Mouse (Mus musculus): ENCODE results near the gene Cbl. TPM values are rescaled to one million over a fixed set of nuclear protein-coding genes. Genes with fewer than 3 reads are reported as not detected.
A peak's percentile ranks its signal among the peaks of the same experiment; 100 is the strongest.

Gene Cbl
- polyA plus RNA-seq, 1 experiment from 2014 or later: 5.1 TPM

DNA sequence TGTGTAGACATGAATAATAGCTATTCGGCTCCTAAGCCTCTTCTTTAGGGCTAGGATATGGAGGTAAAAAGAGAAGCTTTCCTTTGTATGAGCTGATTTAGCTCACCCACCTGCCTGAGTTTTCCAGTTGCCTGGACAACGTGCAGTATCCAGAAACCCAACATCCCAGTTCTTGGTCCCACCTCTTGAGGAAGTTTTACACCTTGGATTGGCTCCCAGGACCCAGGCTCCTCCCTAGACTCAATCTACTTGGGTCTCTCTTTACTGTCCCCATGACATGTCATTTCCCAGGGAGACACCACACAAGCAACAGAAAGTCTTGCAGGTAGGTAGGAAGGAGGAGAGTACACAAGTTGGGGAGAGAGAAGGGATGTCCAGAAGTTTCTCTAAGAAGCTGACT, 6.5 kb upstream of the Cbl start, which contains the start of gene Ccdc153:
Gene Ccdc153 (plus strand): TSS at position 278 of the 400 bp plus-strand sequence.
- ATAC-seq (ENCODE audit: insufficient read depth): no peak
- Histone ChIP-seq H3K9me3 (replicated peaks) (no peaks in the 10 kb centered on the region), H3K27me3 (0 out of 2 replicates have a peak, but pooled peaks cover 6% of the 10 kb centered on the region), H3K9ac (no peak within 1 kb of the TSS), H3K4me2 (no peak within 1 kb of the TSS), H3K4me1 (replicated peaks) (no peaks in the 10 kb centered on the region; the same call in 1 of the 2 replicates), H3K36me3 (replicated peaks) (no peaks in the 10 kb centered on the region), H3K4me3 (replicated peaks) (no peak within 1 kb of the TSS), H3K27ac (replicated peaks) (no peak within 1 kb of the TSS)
- 49% methylated on average over 2 of the region's 2 CpGs for WGBS (ENCODE audit: insufficient replicate concordance)

DNA sequence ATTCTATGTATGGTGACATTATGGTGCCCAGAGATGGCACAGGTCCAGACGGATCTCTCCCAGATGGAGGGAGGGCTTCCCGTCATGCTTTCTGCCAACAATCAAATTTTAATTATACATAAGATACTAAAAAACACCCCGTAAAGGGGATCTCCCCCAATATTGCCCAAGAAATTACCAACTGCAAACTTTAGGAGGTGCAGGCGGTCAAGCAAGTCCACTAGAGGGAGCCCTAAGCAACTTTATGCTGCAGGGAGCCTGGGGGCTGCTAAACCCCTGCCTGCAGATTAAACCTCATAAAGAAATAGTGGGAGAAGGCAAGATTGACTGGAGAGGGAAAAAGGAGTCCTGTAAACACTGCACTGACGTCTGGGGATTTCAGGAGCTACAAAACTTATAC, 5.6 kb upstream of the Cbl start:
- WGBS (ENCODE audit: insufficient replicate concordance): 10% methylated on average over 5 of the region's 5 CpGs
- Histone ChIP-seq H3K4me3 (replicated peaks) (no peak overlapping the region), H3K4me1 (replicated peaks) (peaks cover 6% of the 10 kb centered on the region), H3K27me3 (0 out of 2 replicates have a peak, but pooled peaks cover 6% of the 10 kb centered on the region), H3K4me2 (no peak overlapping the region), H3K9me3 (replicated peaks) (no peaks in the 10 kb centered on the region), H3K36me3 (replicated peaks) (no peaks in the 10 kb centered on the region), H3K9ac (no peak overlapping the region), H3K27ac (replicated peaks) (no peak overlapping the region)
- no peak for ATAC-seq (ENCODE audit: insufficient read depth)

DNA sequence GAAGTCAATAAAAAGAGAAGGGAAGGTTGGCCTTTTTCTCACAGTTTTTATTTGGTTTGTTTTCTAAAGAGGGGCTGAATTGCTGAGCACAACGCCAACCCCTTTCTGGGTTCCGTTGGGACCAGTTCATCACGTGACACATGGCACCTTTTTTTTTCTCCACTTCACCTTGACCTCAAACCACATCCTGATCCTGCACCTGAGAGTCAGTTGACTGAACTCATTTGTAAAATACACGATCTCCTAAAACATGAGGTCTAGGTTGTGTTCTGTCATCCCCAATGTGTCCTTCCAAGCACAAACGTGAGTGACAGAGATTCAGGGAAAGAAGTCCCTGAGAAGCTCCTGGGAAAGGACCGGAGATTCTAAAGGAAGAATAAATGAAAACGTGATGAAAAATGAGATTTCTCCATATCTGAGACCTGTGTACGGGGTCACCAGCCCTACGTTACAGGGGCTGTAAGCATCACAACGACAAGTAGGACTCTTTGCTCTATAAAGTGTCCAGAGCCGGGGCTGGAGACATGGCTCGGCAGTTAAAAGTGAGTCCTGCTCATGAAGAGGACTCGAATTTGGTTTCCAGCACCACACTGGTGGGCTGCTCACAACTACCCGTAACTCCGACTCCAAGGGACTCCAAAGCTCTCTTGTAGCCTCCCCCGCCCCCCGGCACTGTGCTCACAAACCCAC, 4.8 kb upstream of the Cbl start:
- H3K4me3 ChIP-seq (replicated peaks): no peak overlapping the region
- WGBS (ENCODE audit: insufficient replicate concordance): 68% methylated on average over 17 of the region's 17 CpGs
- H3K9me3 ChIP-seq (replicated peaks): no peaks in the 10 kb centered on the region
- H3K4me2 ChIP-seq: no peak overlapping the region
- H3K27ac ChIP-seq (replicated peaks): no peak overlapping the region
- H3K9ac ChIP-seq: no peak overlapping the region
- no peak for ATAC-seq (ENCODE audit: insufficient read depth)
- H3K4me1 ChIP-seq (replicated peaks): peaks cover 9% of the 10 kb centered on the region
- no peaks in the 10 kb centered on the region for H3K36me3 ChIP-seq (replicated peaks)
- H3K27me3 ChIP-seq: 0 out of 2 replicates have a peak, but pooled peaks cover 6% of the 10 kb centered on the region

DNA sequence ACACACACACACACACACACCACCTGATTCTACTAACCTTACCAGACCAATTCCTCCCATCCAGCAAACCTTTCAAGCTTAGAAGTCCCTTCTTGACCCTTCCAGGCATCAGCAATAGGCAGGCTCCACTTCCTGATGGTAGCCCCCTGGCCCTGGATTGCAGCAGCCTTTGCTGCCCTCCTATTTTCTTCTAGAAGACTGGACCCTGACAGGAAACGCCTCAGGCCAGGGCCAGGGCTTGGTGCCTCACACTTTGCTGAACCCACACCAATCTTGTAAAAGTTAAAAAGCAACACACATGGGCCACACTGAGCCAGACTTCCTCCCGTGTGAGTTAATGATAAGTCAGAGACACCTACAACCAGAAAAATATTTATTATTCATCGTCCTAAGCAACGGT, 3.3 kb upstream of the Cbl start:
- Histone ChIP-seq H3K9ac (no peak overlapping the region), H3K4me2 (no peak overlapping the region)
- no peak for ATAC-seq (ENCODE audit: insufficient read depth)

DNA sequence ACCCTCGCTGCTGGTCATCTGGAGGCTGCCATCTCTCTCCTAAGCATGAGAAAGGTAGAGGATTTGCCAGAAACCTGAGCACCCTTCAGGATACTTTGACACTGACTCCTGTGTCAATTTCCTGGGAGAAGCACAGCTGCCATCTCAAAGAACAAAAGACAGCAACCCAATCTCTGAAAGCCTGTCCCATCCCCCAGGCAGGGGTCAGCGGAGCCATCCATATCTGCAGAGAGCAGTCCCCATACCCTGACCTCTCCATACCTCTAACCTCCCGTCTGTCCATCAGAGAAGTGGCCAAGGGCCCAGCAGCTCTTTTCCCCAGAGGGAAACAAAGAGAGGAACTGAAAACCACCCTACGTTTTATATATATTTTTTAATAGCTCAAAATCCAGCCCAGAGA, 2.8 kb upstream of the Cbl start:
- H3K9me3 ChIP-seq (replicated peaks): no peaks in the 10 kb centered on the region
- WGBS (ENCODE audit: insufficient replicate concordance): 59% methylated on average over 4 of the region's 4 CpGs
- no peak overlapping the region for H3K4me2 ChIP-seq
- no peaks in the 10 kb centered on the region for H3K36me3 ChIP-seq (replicated peaks)
- H3K9ac ChIP-seq: no peak overlapping the region
- peaks cover 28% of the 10 kb centered on the region for H3K4me1 ChIP-seq (replicated peaks)
- H3K27ac ChIP-seq (replicated peaks): no peak overlapping the region
- ATAC-seq (ENCODE audit: insufficient read depth): no peak
- no peak overlapping the region for H3K4me3 ChIP-seq (replicated peaks)
- 0 out of 2 replicates have a peak, but pooled peaks cover 6% of the 10 kb centered on the region for H3K27me3 ChIP-seq

More for the DNA sequence above, 3.3 kb upstream of the Cbl start:
- WGBS (ENCODE audit: insufficient replicate concordance): 62% methylated on average over 4 of the region's 4 CpGs
- no peaks in the 10 kb centered on the region for H3K36me3 ChIP-seq (replicated peaks)
- H3K27me3 ChIP-seq: 0 out of 2 replicates have a peak, but pooled peaks cover 6% of the 10 kb centered on the region
- no peaks in the 10 kb centered on the region for H3K9me3 ChIP-seq (replicated peaks)
- no peak overlapping the region for H3K4me3 ChIP-seq (replicated peaks)
- peaks cover 22% of the 10 kb centered on the region for H3K4me1 ChIP-seq (replicated peaks)
- no peak overlapping the region for H3K27ac ChIP-seq (replicated peaks)

DNA sequence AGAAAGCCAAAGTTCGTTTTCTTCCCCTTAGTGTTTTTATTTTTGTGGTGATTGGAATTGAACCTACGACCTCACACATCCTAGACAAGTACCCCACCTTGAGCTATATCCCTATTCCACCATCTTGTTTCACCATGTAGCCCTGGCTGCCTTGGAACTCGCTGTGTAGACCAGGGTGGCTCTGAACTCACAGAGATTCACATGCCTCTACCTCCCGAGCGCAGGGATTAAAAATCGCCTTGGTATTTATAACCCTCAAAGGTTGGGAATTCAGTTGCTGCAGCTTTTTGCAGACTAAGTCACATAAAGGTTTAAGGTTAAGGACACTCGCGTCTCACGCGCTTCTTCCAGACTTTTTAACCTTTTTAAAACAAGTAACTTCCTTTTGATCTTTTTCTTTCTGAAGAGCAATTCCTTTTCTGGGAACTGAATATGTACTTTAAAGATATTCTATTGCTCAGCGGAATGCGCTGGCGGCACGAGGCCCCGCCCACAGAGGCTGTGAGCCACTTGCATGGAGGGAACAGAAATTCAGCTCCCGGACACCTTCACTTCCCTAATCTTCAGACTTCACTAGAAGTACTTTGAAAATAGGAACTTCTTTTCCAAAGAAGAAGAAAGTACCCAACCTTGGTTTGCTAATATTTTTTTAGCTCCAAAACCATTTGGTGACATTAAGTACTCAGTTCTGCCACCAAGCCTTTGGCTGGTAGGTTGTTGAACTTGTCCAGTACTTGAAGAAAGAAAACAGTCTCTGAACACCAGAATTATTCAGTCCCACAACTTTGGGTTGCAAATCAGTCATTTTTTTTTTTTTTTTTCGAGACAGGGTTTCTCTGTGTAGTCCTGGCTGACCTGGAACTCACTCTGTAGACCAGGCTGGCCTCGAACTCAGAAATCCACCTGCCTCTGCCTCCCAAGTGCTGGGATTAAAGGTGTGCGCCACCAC, 904 bp upstream of the Cbl start:
- Histone ChIP-seq H3K36me3 (replicated peaks) (no peaks in the 10 kb centered on the region; the same call in 1 of the 2 replicates), H3K9ac (peak overlapping the region; percentile 96), H3K4me3 (replicated peaks) (peak overlapping the region; percentile 92), H3K27ac (replicated peaks) (peak overlapping the region; percentile 90), H3K4me1 (replicated peaks) (peaks cover 29% of the 10 kb centered on the region), H3K9me3 (replicated peaks) (no peaks in the 10 kb centered on the region), H3K27me3 (no peaks in the 10 kb centered on the region), H3K4me2 (peak overlapping the region; percentile 85)
- 10% methylated on average over 19 of the region's 19 CpGs for WGBS (ENCODE audit: insufficient replicate concordance)
- ATAC-seq (ENCODE audit: insufficient read depth): peak; percentile 35

DNA sequence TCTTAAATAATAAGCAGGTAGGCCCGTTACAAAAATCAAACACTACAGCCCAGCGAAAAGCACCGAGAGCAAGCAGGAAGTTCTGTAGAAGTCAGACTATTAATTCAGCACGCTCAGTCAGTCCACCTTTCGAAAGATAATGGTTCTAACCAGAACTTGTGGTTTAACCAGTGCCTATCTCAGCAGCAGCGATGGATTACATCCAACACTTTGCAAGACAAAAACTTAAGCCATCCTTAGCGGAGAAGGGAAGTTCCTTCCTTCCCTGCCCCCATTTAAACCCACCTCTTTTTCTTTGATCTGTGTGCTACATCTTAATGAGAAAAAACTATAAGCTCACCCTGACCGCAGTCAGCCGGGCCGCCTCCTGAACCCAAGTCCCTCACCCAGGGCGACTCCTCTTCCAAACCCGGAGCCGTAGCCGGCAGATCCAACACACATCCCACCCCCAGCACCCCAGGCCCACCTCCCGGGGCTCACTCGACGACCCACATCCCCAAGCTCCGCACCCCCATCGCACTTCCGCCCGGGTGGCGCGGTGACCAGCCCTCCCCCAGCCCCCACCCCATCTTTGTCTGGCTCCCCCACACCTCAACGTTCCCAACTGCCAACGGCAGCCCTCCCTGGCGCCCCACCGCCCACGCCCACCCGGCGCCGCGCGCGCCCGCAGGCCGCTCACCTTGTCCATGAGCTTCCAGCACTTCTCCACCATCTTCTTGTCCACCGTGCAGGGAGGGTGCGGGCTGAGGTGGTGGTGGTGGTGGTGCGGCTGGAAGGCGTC, 638 bp downstream of the Cbl start:
- Histone ChIP-seq H3K4me1 (replicated peaks) (peaks cover 36% of the 10 kb centered on the region), H3K9ac (peak overlapping the region; percentile 96), H3K4me3 (replicated peaks) (peak overlapping the region; percentile 92), H3K27ac (replicated peaks) (peak overlapping the region; percentile 90), H3K4me2 (peak overlapping the region; percentile 85), H3K36me3 (replicated peaks) (no peaks in the 10 kb centered on the region; the same call in 1 of the 2 replicates), H3K27me3 (no peaks in the 10 kb centered on the region), H3K9me3 (replicated peaks) (no peaks in the 10 kb centered on the region)
- peak; percentile 57 for ATAC-seq (ENCODE audit: insufficient read depth)
- WGBS (ENCODE audit: insufficient replicate concordance): under 1% methylated on average over 40 of the region's 40 CpGs

DNA sequence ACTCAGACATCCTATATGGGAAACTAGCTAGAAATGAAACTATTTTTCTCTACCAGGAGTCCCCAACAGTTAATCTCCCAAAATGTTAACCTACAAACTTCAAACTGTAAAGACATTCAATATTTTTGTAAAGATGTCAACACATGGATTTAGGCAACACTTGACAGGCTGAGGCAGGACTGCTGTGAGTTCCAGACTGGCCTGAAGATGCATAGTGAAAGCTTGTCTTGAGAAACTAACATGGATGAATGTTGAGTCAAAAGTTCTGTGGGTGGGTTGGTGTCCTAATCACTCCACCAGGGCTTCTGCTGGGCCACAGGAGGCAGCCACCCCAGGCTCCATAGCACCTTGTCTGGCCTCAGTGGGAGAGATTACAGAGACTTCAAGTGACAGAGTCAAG, 2.2 kb downstream of the Cbl start:
- H3K27ac ChIP-seq (replicated peaks): peak overlapping the region; percentile 46
- H3K27me3 ChIP-seq: no peaks in the 10 kb centered on the region
- H3K4me2 ChIP-seq: peak overlapping the region; percentile 85
- peaks cover 43% of the 10 kb centered on the region for H3K4me1 ChIP-seq (replicated peaks)
- no peak for ATAC-seq (ENCODE audit: insufficient read depth)
- no peaks in the 10 kb centered on the region; the same call in 1 of the 2 replicates for H3K36me3 ChIP-seq (replicated peaks)
- no peak overlapping the region for H3K9ac ChIP-seq
- peak overlapping the region; percentile 92 for H3K4me3 ChIP-seq (replicated peaks)
- H3K9me3 ChIP-seq (replicated peaks): no peaks in the 10 kb centered on the region

DNA sequence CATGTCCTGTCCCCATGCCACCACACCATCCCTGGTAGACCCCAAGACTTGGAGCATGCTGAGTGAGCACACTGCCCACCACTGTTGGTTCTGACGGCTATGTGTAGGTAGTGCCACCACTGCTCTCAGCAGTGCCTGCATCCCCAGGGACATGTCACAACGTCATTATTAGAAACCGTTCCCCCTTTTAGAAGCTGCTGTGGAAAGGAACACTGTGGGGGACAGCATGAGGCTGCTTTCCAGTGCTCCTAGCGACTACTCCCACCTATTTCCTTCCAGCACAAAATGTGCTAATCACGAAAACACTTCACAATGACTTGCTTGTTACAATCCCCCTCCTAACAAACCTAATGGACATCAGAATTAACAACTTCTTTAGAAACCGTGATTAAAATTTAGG, 7.9 kb downstream of the Cbl start:
- Histone ChIP-seq H3K9me3 (replicated peaks) (no peaks in the 10 kb centered on the region), H3K36me3 (replicated peaks) (no peaks in the 10 kb centered on the region; the same call in 1 of the 2 replicates), H3K27me3 (no peaks in the 10 kb centered on the region), H3K4me2 (no peak overlapping the region), H3K27ac (replicated peaks) (no peak overlapping the region), H3K9ac (no peak overlapping the region), H3K4me1 (replicated peaks) (peaks cover 18% of the 10 kb centered on the region), H3K4me3 (replicated peaks) (no peak overlapping the region)
- no peak for ATAC-seq (ENCODE audit: insufficient read depth)
- WGBS (ENCODE audit: insufficient replicate concordance): 50% methylated on average over 6 of the region's 6 CpGs

DNA sequence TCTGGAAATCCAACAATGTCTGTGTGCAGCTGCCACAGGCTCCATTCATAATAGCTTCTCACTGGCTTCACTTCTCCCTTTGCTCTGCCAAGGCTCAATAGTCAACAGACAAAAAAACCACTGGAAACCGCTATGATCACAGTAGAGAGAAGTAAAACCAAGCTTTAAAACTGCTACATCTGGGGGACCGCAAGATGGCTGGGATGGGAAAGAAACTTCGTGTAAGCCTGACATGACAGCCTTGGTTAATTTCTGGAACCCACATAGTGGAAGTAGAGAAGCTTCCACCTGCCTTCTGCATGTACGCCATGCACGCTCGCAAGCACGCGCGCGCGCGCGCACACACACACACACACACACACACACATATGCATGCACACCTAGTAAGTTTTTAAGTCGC, 20.3 kb downstream of the Cbl start:
- Histone ChIP-seq H3K4me1 (replicated peaks) (peaks cover 5% of the 10 kb centered on the region; the same call in 1 of the 2 replicates), H3K9me3 (replicated peaks) (no peaks in the 10 kb centered on the region), H3K4me2 (no peak overlapping the region), H3K9ac (no peak overlapping the region), H3K36me3 (replicated peaks) (peaks cover 11% of the 10 kb centered on the region; the same call in 1 of the 2 replicates), H3K27ac (replicated peaks) (no peak overlapping the region), H3K27me3 (no peaks in the 10 kb centered on the region), H3K4me3 (replicated peaks) (no peak overlapping the region)
- ATAC-seq (ENCODE audit: insufficient read depth): no peak
- WGBS (ENCODE audit: insufficient replicate concordance): 80% methylated on average over 14 of the region's 14 CpGs

Measured in liver, embryonic 15.5 days (tissue).